Mouse (Mus musculus) hindbrain, embryonic 12.5 days (tissue): ENCODE results near the gene Rps9. TPM values are rescaled to one million over a fixed set of nuclear protein-coding genes. Genes with fewer than 3 reads are reported as not detected.

Experiments
- ATAC-seq: fragments of 200-750 bp; cut with Nextera tagmentation; 2 replicates; pipeline ENCODE4 v1.8.0; 2017; ENCODE audit warnings: moderate TSS enrichment; ENCODE audit not compliant: low FRiP score
- H3K27ac ChIP-seq: fragments of 300-500 bp; sonication (generic); 2 replicates; pipeline ENCODE4 v1.5.1; 2016; ENCODE audit warnings: mild to moderate bottlenecking
- H3K27me3 ChIP-seq: fragments of 300-500 bp; sonication (generic); 2 replicates; pipeline ENCODE4 v1.6.1; 2016; ENCODE audit warnings: mild to moderate bottlenecking
- H3K36me3 ChIP-seq: fragments of 300-500 bp; sonication (generic); 2 replicates; pipeline ENCODE4 v1.6.1; 2016; ENCODE audit warnings: mild to moderate bottlenecking
- H3K4me1 ChIP-seq: fragments of 300-500 bp; sonication (generic); 2 replicates; pipeline ENCODE4 v1.6.1; 2016
- H3K4me2 ChIP-seq: fragments of 300-500 bp; sonication (generic); replicated peaks from 2 replicates; pipeline ENCODE4 v1.6.1; 2016; ENCODE audit warnings: mild to moderate bottlenecking
- H3K4me3 ChIP-seq: fragments of 300-500 bp; sonication (generic); 2 replicates; pipeline ENCODE4 v1.5.1; 2016; ENCODE audit warnings: mild to moderate bottlenecking
- H3K9ac ChIP-seq: fragments of 300-500 bp; sonication (generic); 2 replicates; pipeline ENCODE4 v1.6.1; 2016; ENCODE audit warnings: mild to moderate bottlenecking, moderate library complexity
- H3K9me3 ChIP-seq: fragments of 300-500 bp; sonication (generic); replicated peaks from 2 replicates; pipeline ENCODE4 v1.6.1; 2016; ENCODE audit warnings: mild to moderate bottlenecking
- WGBS: fragments of 180-500 bp; shearing (Covaris S2); methylation state at CpG from one replicate; pipeline ENCODE4 v1.1.7; 2016; 5-methylcytosine and 5-hydroxymethylcytosine counted together
- polyA plus RNA-seq: library from polyadenylated mRNA; unstranded; fragments of >200 nt; fragmentation: Nextera tagmentation; extraction: Ambion mirVana; gene quantifications from 2 replicates; pipeline ENCODE4 v1.2.1, GENCODE M21; 2016

The Rps9 gene
- 989 and 1,031 TPM in 2 replicates for polyA plus RNA-seq

DNA sequence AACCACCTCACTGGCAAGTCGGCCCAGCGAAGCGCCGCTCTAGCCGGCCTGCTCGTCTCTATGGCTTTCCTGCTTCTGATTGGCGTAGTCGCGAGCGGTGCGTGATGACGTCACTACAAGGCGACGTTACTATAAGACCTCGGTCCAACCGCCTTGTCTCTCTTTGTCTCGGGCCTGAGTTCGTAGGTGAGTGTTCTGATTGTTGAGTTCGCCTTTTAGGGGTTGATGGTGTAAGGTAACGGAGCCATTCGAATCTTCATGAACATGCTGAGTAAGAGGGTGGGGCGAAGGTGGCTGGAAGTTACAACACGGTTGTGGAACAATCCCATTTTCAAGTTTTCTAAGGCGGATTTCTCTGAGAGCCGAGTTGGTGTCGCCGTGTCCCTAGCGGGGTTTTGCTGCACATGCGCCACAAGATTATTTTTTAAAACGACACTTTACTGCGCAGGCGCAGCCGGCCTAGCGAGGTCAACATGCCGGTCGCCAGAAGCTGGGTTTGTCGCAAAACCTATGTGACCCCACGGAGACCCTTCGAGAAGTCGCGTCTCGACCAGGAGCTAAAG, at the start of gene Rps9:
Gene Rps9 (plus strand): TSS at position 115 of the 563 bp plus-strand sequence.
- H3K27me3 ChIP-seq, result no peaks in the 10 kb centered on the region
- H3K4me1 ChIP-seq, result peaks cover 15% of the 10 kb centered on the region
- peak within 1 kb of the TSS; percentile 88 for H3K9ac ChIP-seq
- H3K4me2 ChIP-seq, result peak within 1 kb of the TSS; percentile 91
- peak; percentile 95 for ATAC-seq
- H3K36me3 ChIP-seq, result peaks cover 40% of the 10 kb centered on the region
- H3K9me3 ChIP-seq, result no peaks in the 10 kb centered on the region
- WGBS, result under 1% methylated on average over 42 of the region's 42 CpGs
- peak within 1 kb of the TSS; percentile 83 for H3K4me3 ChIP-seq
- H3K27ac ChIP-seq, result peak within 1 kb of the TSS; percentile 93

DNA sequence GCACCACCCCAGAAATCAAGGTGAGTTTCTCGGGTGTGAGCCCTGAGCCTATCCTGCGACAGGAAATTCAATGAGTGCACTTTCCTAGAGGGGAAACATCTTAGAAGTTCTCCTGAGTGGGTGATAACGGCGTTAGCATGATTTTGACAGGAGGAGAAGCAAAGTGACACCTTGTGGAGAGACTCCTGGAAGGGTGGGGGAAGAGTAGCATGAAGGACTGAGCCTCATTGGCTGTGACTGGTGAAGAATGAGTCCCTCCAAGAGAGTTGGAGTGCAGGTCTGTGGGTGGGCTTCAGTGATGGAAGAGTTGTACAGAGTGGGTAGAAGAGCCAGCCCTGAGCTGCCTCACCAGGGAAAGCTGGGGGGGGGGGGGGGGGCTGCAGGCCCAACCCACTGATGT, 46.8 kb upstream of the Rps9 start:
- Histone ChIP-seq H3K4me2 (no peak overlapping the region), H3K27me3 (no peaks in the 10 kb centered on the region), H3K4me3 (no peak overlapping the region), H3K27ac (no peak overlapping the region), H3K9me3 (no peaks in the 10 kb centered on the region), H3K9ac (no peak overlapping the region), H3K4me1 (no peaks in the 10 kb centered on the region), H3K36me3 (peaks cover 99% of the 10 kb centered on the region)
- no peak for ATAC-seq
- WGBS, result 86% methylated on average over 4 of the region's 4 CpGs

DNA sequence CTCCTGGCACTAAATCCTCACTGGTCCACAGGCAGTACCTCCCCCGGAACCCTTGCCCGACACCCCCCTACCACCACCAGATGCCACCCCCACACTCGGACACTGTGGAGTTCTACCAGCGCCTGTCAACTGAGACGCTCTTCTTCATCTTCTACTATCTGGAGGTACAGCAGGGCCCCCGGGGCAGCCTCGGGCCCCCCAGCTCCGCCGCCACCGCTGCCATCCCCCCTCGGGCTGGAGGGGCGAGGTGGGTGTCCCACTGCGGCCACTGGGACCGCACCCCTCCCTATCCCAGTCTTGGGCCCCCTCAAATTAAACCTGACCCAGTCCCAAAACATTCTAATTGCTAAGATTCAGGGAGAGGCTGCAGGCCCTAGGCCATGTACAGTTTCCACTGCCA, 45.2 kb upstream of the Rps9 start:
- no peak for ATAC-seq
- Histone ChIP-seq H3K9ac (no peak overlapping the region), H3K4me3 (no peak overlapping the region), H3K27me3 (no peaks in the 10 kb centered on the region), H3K36me3 (peaks cover 97% of the 10 kb centered on the region), H3K4me1 (peaks cover 4% of the 10 kb centered on the region), H3K9me3 (no peaks in the 10 kb centered on the region), H3K4me2 (no peak overlapping the region), H3K27ac (no peak overlapping the region)
- 94% methylated on average over 14 of the region's 14 CpGs for WGBS

DNA sequence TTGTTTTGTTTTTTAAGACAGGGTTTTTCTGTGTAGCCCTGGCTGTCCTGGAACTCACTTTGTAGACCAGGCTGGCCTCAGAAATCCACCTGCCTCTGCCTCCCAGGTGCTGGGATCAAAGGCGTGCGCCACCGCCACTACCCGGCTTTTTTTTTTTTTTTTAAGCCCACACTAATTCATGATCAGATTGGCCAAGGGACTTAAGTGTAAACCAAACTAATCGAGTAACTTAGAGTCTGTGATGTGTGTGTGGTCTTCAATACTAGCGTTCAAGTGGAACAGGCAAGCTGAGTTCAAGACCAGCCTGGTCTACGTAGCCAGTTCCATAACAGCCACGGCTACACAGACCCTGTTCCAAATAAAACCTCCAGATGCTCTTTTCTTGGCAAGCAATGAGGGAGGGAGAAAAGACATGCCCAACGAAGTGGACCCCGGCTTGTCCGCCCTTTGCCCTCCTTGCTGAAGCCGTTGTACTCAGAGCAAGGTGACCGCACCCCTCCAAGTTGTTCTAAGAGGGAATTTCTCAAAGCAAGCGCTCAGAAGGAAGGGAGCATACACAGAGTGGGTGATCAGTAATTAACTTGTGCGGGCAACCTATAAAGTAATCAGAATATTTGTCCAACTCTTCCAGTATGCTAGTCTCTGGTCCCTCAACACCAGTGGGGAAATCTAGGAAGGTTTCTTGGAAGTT, 39.1 kb upstream of the Rps9 start:
- Histone ChIP-seq H3K4me3 (peak overlapping the region; percentile 71), H3K36me3 (peaks cover 36% of the 10 kb centered on the region), H3K27me3 (no peaks in the 10 kb centered on the region), H3K27ac (peak overlapping the region; percentile 84), H3K4me2 (peak overlapping the region; percentile 77), H3K9me3 (no peaks in the 10 kb centered on the region), H3K4me1 (peaks cover 20% of the 10 kb centered on the region), H3K9ac (peak overlapping the region; percentile 76)
- ATAC-seq, result peak; percentile 59
- 36% methylated on average over 15 of the region's 15 CpGs for WGBS

- no peaks in the 10 kb centered on the region for H3K27me3 ChIP-seq
- H3K4me3 ChIP-seq, result peak within 1 kb of the TSS; percentile 71
- H3K9ac ChIP-seq, result peak within 1 kb of the TSS; percentile 76
- peaks cover 20% of the 10 kb centered on the region for H3K4me1 ChIP-seq
- peak within 1 kb of the TSS; percentile 77 for H3K4me2 ChIP-seq
- peak; percentile 99 for ATAC-seq
- H3K27ac ChIP-seq, result peak within 1 kb of the TSS; percentile 85
- no peaks in the 10 kb centered on the region for H3K9me3 ChIP-seq
- H3K36me3 ChIP-seq, result peaks cover 28% of the 10 kb centered on the region
- WGBS, result 5% methylated on average over 45 of the region's 45 CpGs
Observed at GRCm38 (mm10) chr7:3665215-3666114, 38.3 kb upstream of the Rps9 start, which contains the start of gene Leng1. Gene Leng1, minus strand, starts transcription at chr7:3665840.

GRCm38 (mm10) chr7:3666921-3667391, 36.8 kb upstream of the Rps9 start:
- Histone ChIP-seq H3K4me1 (peaks cover 20% of the 10 kb centered on the region), H3K4me3 (no peak overlapping the region), H3K27me3 (no peaks in the 10 kb centered on the region), H3K9ac (no peak overlapping the region; the same call in 1 of the 2 replicates), H3K27ac (no peak overlapping the region), H3K9me3 (no peaks in the 10 kb centered on the region), H3K36me3 (peaks cover 14% of the 10 kb centered on the region), H3K4me2 (peak overlapping the region; percentile 6; the same call in 1 of the 2 replicates)
- WGBS, result 19% methylated on average over 14 of the region's 14 CpGs
- no peak for ATAC-seq

DNA sequence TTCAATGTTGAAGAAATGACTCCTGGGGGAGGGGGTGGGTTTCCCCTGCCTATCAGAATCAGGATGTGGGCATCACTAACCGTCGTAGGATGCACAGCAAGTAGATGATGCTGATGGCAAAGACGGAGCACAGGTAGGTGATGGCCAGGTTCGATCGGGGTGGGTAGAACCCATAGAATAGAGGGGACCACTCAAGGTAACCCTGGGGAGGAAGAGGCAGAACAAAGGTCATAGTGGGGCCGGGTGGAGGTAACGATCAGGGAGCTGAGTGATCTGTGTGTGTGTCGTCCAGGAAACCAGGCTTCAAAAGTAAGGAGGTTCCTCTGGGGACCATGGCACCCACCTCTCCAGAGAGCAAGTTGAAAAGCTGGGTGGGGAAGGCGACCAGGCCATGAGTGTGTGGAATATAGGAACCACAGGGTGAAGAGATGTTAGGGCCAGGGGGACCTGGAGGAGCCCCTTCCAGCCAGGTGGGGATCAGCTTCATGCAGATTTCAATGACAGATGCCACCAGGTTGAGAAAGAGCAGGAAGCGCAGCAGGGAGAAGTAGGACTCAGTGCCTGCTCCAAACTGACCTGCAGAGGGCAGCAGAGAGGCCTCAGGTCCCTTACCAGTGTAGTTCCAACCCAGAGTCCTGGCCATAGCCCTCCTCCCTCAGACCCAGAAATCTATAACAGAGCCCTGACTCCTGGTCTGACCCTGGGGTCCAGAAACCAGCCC, 29.1 kb upstream of the Rps9 start:
- Histone ChIP-seq H3K9ac (no peak overlapping the region), H3K4me2 (no peak overlapping the region), H3K27me3 (no peaks in the 10 kb centered on the region), H3K36me3 (no peaks in the 10 kb centered on the region), H3K9me3 (no peaks in the 10 kb centered on the region), H3K4me1 (no peaks in the 10 kb centered on the region), H3K4me3 (no peak overlapping the region), H3K27ac (no peak overlapping the region)
- 69% methylated on average over 10 of the region's 10 CpGs for WGBS
- ATAC-seq, result peak; percentile 87

DNA sequence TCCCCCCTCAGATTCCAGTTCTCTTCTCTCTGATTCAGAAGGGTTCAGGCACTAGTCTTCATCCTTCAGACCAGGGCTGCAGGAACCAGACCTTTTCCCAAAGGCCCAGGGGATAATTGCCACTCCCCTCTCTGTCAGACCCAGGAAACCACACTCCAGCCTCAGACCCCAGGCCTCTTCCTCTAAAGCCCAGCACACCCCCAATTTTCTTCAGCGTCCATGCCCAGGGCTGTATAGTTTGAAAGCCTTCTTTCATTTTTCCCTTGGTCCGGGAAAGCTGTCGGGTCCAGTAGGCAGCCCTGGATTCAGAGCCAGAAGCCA, 28.6 kb upstream of the Rps9 start:
- no peak overlapping the region for H3K9ac ChIP-seq
- 75% methylated on average over 3 of the region's 3 CpGs for WGBS
- H3K36me3 ChIP-seq, result no peaks in the 10 kb centered on the region
- H3K27me3 ChIP-seq, result no peaks in the 10 kb centered on the region
- no peaks in the 10 kb centered on the region for H3K4me1 ChIP-seq
- peak; percentile 11 for ATAC-seq
- no peaks in the 10 kb centered on the region for H3K9me3 ChIP-seq
- H3K4me2 ChIP-seq, result no peak overlapping the region
- H3K4me3 ChIP-seq, result no peak overlapping the region
- no peak overlapping the region for H3K27ac ChIP-seq

GRCm38 (mm10) chr7:3676371-3676770, 27.4 kb upstream of the Rps9 start:
- Histone ChIP-seq H3K9me3 (no peaks in the 10 kb centered on the region), H3K27ac (no peak overlapping the region), H3K4me2 (no peak overlapping the region), H3K4me1 (no peaks in the 10 kb centered on the region), H3K27me3 (no peaks in the 10 kb centered on the region), H3K36me3 (no peaks in the 10 kb centered on the region), H3K9ac (no peak overlapping the region; the same call in 1 of the 2 replicates), H3K4me3 (no peak overlapping the region)
- 86% methylated on average over 12 of the region's 12 CpGs for WGBS
- ATAC-seq, result no peak

DNA sequence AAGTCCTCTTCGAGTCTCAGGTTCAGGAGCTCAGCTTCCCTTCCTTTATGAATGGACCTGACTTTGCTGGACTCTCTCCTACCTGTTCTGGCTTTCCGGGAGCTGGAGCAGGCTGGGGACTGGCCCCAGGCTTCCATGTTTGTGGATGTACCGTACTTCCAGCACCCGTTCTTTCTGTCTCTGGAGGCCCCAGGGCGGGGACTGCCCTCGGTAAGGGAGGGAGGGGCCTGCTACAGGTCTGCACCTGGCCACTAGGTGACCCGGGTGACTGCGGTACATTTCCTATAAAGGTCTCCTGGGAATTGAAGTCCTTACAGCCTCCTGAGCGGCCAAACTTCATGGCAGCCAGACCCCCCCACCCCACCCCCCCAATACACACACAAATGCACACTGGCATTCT, 26.5 kb upstream of the Rps9 start, which contains the start of gene Tmc4:
Gene Tmc4 (minus strand): TSS at position 212 of the 400 bp plus-strand sequence.
- no peak within 1 kb of the TSS; the same call in none of the 2 replicates for H3K9ac ChIP-seq
- no peak within 1 kb of the TSS for H3K4me3 ChIP-seq
- no peaks in the 10 kb centered on the region for H3K4me1 ChIP-seq
- no peak for ATAC-seq
- no peak within 1 kb of the TSS for H3K4me2 ChIP-seq
- no peak within 1 kb of the TSS for H3K27ac ChIP-seq
- H3K36me3 ChIP-seq, result no peaks in the 10 kb centered on the region
- no peaks in the 10 kb centered on the region for H3K9me3 ChIP-seq
- 45% methylated on average over 9 of the region's 9 CpGs for WGBS
- no peaks in the 10 kb centered on the region for H3K27me3 ChIP-seq

DNA sequence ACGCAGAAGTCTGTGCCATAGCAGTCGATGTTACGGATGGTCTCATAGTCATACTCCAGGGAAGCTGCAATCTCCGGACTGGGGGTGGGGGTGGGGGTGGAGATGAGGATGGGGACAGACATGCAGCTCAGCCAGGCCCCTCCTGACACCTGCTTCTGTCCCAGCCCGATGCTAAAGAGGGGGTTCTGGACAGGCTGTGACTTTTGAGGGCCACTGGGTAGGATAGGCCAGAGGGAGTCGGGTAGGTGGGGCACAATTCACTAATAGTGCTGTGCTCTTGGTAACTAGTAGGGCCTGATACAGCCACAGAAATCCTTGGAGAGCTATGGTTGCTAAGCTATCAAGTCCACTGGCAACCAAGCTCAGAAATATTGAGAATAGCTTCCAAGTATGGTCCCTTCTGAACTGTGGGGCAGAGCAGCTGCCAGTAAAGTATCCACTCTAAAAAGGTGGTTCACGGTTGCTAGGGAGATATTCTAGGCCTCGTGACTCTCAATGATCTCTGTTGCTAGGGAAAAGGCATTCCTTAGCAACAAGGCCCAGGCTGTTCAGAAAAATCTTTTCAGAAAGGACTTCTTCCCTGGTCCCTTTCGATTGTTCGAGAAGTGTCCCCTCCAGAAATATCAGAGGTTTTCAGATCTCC, 19.8 kb upstream of the Rps9 start:
- Histone ChIP-seq H3K9me3 (no peaks in the 10 kb centered on the region), H3K27ac (peak overlapping the region; percentile 70), H3K4me1 (peaks cover 15% of the 10 kb centered on the region), H3K4me3 (no peak overlapping the region), H3K9ac (peak overlapping the region; percentile 14; the same call in 1 of the 2 replicates), H3K36me3 (peaks cover 26% of the 10 kb centered on the region), H3K27me3 (no peaks in the 10 kb centered on the region), H3K4me2 (no peak overlapping the region)
- ATAC-seq, result peak; percentile 75
- 64% methylated on average over 10 of the region's 10 CpGs for WGBS
